Mouse (Mus musculus): ENCODE data around the gene Ermp1.
A peak's percentile ranks its signal among the peaks of the same experiment; 100 is the strongest.
"Not testable (repeated sequence)": the region's sequence is repeated elsewhere in the genome, so short reads cannot be mapped to it uniquely, and the experiment has no call there.

The Ermp1 gene

DNA sequence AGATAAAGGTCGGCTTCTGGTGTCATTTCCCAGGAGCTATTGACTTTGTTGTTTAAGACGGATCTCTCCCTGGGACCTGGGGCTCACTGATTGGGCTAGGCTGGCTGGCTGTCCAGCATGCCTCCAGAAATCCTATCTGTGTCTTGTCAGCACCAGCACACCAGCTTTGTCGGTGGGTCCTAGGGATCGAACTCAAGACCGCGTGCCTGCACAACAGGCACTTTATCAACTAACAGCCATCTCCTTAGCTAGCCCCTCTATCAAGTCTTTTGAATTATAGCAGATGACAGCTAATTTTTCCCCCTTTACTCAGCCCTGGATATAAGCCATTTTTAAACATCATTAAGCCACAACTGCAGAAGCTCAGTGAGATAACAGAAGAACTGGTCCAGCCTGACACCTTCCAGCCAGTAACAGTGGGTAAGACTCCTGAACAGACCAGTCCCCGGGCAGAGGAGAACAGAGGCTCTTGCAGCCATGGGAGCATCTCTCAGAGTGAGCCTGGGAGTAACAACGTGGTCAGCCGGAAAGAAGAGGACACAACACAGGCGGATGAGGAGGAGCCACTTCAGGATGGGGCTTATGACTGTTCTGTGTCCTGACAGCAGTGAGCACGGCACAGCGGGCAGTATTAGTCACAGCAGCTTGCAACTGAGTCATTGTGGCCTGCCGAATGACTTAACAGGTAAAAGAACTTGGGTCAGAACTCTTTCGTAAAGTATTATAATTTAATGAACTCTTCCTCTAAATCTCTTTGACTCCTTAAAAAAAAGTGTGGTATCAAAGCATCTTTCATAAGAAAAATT is 44.5 kb downstream of the Ermp1 start:
- DNase-seq (ENCODE audit: low spot score in 2 of 2), result no peak

DNA sequence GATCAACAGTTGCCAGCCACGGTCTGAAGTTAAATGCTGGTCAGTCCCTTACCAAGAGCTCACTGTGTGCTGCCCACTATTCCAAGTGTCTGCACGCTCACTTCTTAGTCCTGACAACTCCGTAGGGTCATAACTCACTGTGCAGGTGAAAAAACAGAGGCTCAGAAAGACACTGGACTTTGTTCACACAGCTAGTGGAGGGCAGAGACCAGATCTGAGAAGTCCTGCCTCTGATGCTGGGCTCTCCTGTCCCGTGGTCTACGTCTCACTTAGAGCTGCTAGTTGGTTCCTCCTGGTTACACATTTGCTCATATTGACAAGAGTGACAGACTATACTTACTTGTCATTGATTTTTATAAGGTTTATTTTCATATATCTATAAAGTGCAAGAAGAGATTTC is 49.2 kb downstream of the Ermp1 start:
- DNase-seq (ENCODE audit: low spot score in 2 of 2), result no peak

- no peak for DNase-seq (ENCODE audit: low spot score in 2 of 2)
Measured at GRCm38 (mm10) chr19:29596985-29597384, 51.2 kb downstream of the Ermp1 start.

GRCm38 (mm10) chr19:29596276-29596675 is 51.9 kb downstream of the Ermp1 start:
- DNase-seq (ENCODE audit: low spot score in 2 of 2), result no peak

DNA sequence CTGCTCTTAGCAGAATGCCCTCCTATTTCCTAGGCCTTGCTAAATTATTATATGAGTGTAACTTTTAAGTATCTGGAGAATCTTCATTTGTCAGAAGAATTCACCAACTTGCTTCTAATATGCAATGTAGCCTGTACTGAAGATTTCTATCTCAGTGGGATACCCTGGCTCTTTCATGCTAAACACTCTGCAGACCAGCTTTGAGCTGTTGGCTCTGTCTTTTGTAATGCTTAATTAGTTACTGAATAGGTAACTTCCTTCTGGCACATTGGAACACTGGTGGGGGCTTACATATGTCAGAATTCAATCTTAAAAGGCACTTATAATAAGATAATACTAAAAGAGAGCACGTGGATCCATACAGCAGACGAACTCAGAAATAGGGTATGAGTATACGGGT is 54.4 kb downstream of the Ermp1 start:
- not testable (repeated sequence) for DNase-seq (ENCODE audit: low spot score in 2 of 2)

GRCm38 (mm10) chr19:29583734-29584133 is 64.5 kb downstream of the Ermp1 start:
- no peak for DNase-seq (ENCODE audit: low spot score in 2 of 2)

GRCm38 (mm10) chr19:29582439-29582838 is 65.8 kb downstream of the Ermp1 start:
- DNase-seq (ENCODE audit: low spot score in 2 of 2), result no peak

DNA sequence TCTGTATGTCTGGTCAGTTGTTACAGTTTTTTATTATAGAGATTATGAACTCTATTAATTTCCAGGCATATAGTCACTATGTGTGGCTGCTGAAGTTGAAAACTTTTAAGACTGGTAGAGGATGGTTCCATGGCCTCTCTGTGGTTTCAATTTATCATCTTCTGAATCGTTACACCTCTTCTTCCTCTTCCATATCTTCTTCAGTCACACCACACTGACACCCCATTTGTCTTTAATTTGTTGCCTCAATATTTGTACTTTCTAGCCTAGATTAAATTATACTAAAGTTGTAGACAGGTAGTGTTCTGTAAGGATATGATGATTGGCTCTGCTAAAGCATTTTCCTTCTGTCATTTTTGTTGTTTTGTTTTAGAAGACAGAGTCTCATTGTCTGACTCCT is 81.7 kb downstream of the Ermp1 start:
- no peak for DNase-seq (ENCODE audit: low spot score in 2 of 2)

GRCm38 (mm10) chr19:29563258-29563779 is 84.9 kb downstream of the Ermp1 start:
- DNase-seq (ENCODE audit: low spot score in 2 of 2), result peak in 1 of 2 experiments; percentile 50

GRCm38 (mm10) chr19:29562603-29563002 is 85.6 kb downstream of the Ermp1 start:
- DNase-seq (ENCODE audit: low spot score in 2 of 2), result no peak

DNA sequence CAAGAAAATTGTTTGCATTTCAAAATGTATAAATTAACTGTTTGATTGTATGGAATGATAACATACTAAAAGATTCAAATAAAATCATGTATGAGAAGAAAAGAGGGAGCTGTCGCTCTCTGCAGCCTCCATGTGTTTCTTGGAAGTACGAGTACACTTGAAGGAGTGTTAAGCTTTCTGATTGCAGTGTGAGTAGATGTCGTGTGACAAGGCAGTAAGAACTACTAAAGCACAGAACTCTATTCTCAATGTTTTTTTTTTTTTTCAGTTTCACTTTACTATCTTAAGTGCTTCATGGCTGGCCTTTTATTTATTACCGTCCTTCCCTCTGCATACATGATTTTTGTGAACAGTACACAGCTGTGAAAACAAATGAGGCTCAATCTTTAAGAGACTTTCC is 86.0 kb downstream of the Ermp1 start:
- no peak for DNase-seq (ENCODE audit: low spot score in 2 of 2)

Measured in cerebellum, postnatal 4 days (tissue).